ENCODE assay signal across 8 mouse cellular contexts in genomic region chr4:48225173-48225572, GRCm38 (mm10). TPM values are rescaled to one million over a fixed set of nuclear protein-coding genes. Genes with fewer than 3 reads are reported as not detected.
DNase-seq lines count a peak whose midpoint lies in the region; ATAC-seq and TF ChIP-seq lines count a peak whose summit lies in the region.
"Had no signal": no experiment of that assay in that cellular context is flagged by ENCODE, and none has a peak within 500 bp of the region (broad histone marks: within the 10 kb centered on the region; RNA-seq: fewer than 3 reads in every experiment).

No protein-coding gene starts in this region.

- WGBS in forebrain, embryonic 11.5 days = 18% methylated on average over 2 of the region's 2 CpGs
- 21% methylated on average over 2 of the region's 2 CpGs for WGBS in hindbrain, postnatal 0 days

- no peak overlapping the region for H3K4me3 ChIP-seq in forebrain, embryonic 11.5 days (ENCODE audit: low read depth, low read length)
- no peak overlapping the region for H3K4me3 ChIP-seq in hindbrain, postnatal 0 days (ENCODE audit: low read length)
- H3K4me3 ChIP-seq: limb, embryonic 13.5 days had no signal

- H3K4me2 ChIP-seq in forebrain, embryonic 11.5 days (ENCODE audit: low read depth, low read length, severe bottlenecking) = no peak overlapping the region
- no peak overlapping the region for H3K4me2 ChIP-seq in hindbrain, postnatal 0 days (ENCODE audit: low read depth, low read length)
- H3K4me2 ChIP-seq: limb, embryonic 13.5 days had no signal

- no peaks in the 10 kb centered on the region for H3K36me3 ChIP-seq in forebrain, embryonic 11.5 days (ENCODE audit: control insufficient read depth, insufficient read depth, low read length)
- no peaks in the 10 kb centered on the region for H3K36me3 ChIP-seq in hindbrain, postnatal 0 days (ENCODE audit: insufficient read depth, low read length)
- H3K36me3 ChIP-seq: limb, embryonic 13.5 days had no signal

- TF ChIP-seq CTCF in hindbrain, postnatal 0 days (IDR thresholded peaks at IDR 0.05; ENCODE audit: low read depth) = peak; percentile 91

- H3K9ac ChIP-seq in forebrain, embryonic 11.5 days (ENCODE audit: low read length) = no peak overlapping the region
- no peak overlapping the region for H3K9ac ChIP-seq in hindbrain, postnatal 0 days (replicated peaks; ENCODE audit: low read length)
- H3K9ac ChIP-seq: limb, embryonic 13.5 days had no signal

- no peaks in the 10 kb centered on the region for H3K4me1 ChIP-seq in forebrain, embryonic 11.5 days (replicated peaks; ENCODE audit: control insufficient read depth, insufficient read depth, low read length)
- H3K4me1 ChIP-seq in hindbrain, postnatal 0 days (ENCODE audit: insufficient read depth, low read length) = no peaks in the 10 kb centered on the region
- H3K4me1 ChIP-seq: limb, embryonic 13.5 days had no signal

- ATAC-seq in forebrain, embryonic 11.5 days (replicated peaks; ENCODE audit: low FRiP score) = 0 out of 2 replicates have a peak, but pooled peaks have one; percentile 66
- ATAC-seq in hindbrain, postnatal 0 days = no peak

- no peak overlapping the region for H3K27ac ChIP-seq in forebrain, embryonic 11.5 days (ENCODE audit: low read depth, low read length)
- H3K27ac ChIP-seq in hindbrain, postnatal 0 days = no peak overlapping the region
- H3K27ac ChIP-seq: limb, embryonic 13.5 days had no signal

- no peaks in the 10 kb centered on the region for H3K27me3 ChIP-seq in forebrain, embryonic 11.5 days (ENCODE audit: control insufficient read depth, insufficient read depth, low read length)
- H3K27me3 ChIP-seq in hindbrain, postnatal 0 days (ENCODE audit: insufficient read depth, low read length) = no peaks in the 10 kb centered on the region
- H3K27me3 ChIP-seq: limb, embryonic 13.5 days had no signal

- H3K9me3 ChIP-seq in forebrain, embryonic 11.5 days (ENCODE audit: control insufficient read depth, low read length) = no peaks in the 10 kb centered on the region
- no peaks in the 10 kb centered on the region for H3K9me3 ChIP-seq in hindbrain, postnatal 0 days (ENCODE audit: low read length)
- H3K9me3 ChIP-seq: limb, embryonic 13.5 days had no signal

- peak; percentile 55 for DNase-seq in Muller cell, postnatal 12 days (ENCODE audit: inconsistent ontology term)
- peak; percentile 1 for DNase-seq in c-Kit-negative CD71-positive TER-119-positive erythroid progenitor cells, embryonic 14.5 days (ENCODE audit: low read depth, low spot score)
- DNase-seq in forebrain, embryonic 11.5 days (ENCODE audit: low spot score) = peak; percentile 73
- DNase-seq in hindbrain, postnatal 0 days (ENCODE audit: low spot score) = peak; percentile 75
- DNase-seq in layer of hippocampus, postnatal 25 days (ENCODE audit: extremely low spot score in 1 of 2, low spot score in 1 of 2) = peak; percentile 24 to 70
- DNase-seq in lung, postnatal 4 days = peak; percentile 34 to 80
- DNase-seq in right cerebral cortex, postnatal 10 days (ENCODE audit: low spot score in 2 of 2) = peak; percentile 46 to 64

RNA-seq across cellular contexts. Expression of gene Erp44, which starts 54.2 kb away (rescaled TPM):
- polyA plus RNA-seq in forebrain, embryonic 11.5 days (2014; fragmentation: Nextera tagmentation; extraction: Ambion mirVana) = 60.5 and 63.3 TPM in 2 replicates
- 15.1 and 27.3 TPM in 2 replicates for total RNA-seq in hindbrain, postnatal 0 days (2014; rRNA removed)
- 50.4 and 52.5 TPM in 2 replicates for polyA plus RNA-seq in hindbrain, postnatal 0 days (2015; fragmentation: Nextera tagmentation; extraction: Ambion mirVana)
- 10 to 100 TPM; 32.3 to 33.5 TPM for total RNA-seq in layer of hippocampus, postnatal 25 days (2021)

RNA-seq across cellular contexts. Expression of gene Invs, which starts 54.4 kb away (rescaled TPM):
- polyA plus RNA-seq in forebrain, embryonic 11.5 days (2014; fragmentation: Nextera tagmentation; extraction: Ambion mirVana) = 7.5 and 9.8 TPM in 2 replicates
- 4.7 and 10.9 TPM in 2 replicates for total RNA-seq in hindbrain, postnatal 0 days (2014; rRNA removed)
- 2.9 and 3.4 TPM in 2 replicates for polyA plus RNA-seq in hindbrain, postnatal 0 days (2015; fragmentation: Nextera tagmentation; extraction: Ambion mirVana)
- total RNA-seq in layer of hippocampus, postnatal 25 days (2021) = 10 to 100 TPM; 10.3 to 14.4 TPM

Comparison
In these comparisons a context has a peak if more than half of its experiments do, and no peak if none do; other contexts are left out.
1. DNase-seq: peak in every context shown above with its lines; median percentile 75 in hindbrain, postnatal 0 days; 73 in forebrain, embryonic 11.5 days; 57 in lung, postnatal 4 days; 55 in Muller cell, postnatal 12 days; 55 in right cerebral cortex, postnatal 10 days; 47 in layer of hippocampus, postnatal 25 days; 1 in c-Kit-negative CD71-positive TER-119-positive erythroid progenitor cells, embryonic 14.5 days.